Mouse (Mus musculus) monocyte, adult 2 months (primary cell): ENCODE results near the gene Lama5.
"Not testable (repeated sequence)": the region's sequence is repeated elsewhere in the genome, so short reads cannot be mapped to it uniquely, and the experiment has no call there.

ENCODE experiments used
- DNase-seq, 2 experiments: peaks; one replicate each; pipeline ENCODE4 v3.0.0; 2022; ENCODE audit warnings: low spot score in 2 of 2, low read depth in 1 of 2

Gene Lama5

GRCm38 (mm10) chr2:180200681-180201080 is 25.0 kb downstream of the Lama5 start:
- DNase-seq, result no peak

GRCm38 (mm10) chr2:180198782-180199181 is 26.9 kb downstream of the Lama5 start:
- no peak for DNase-seq

- no peak for DNase-seq
Observed at GRCm38 (mm10) chr2:180197323-180198037, 28.2 kb downstream of the Lama5 start.

- DNase-seq, result peak in 1 of 2 experiments; percentile 14
Observed at GRCm38 (mm10) chr2:180196610-180197322, 28.9 kb downstream of the Lama5 start.

- DNase-seq, result no peak
Observed at GRCm38 (mm10) chr2:180187362-180187761, 38.3 kb downstream of the Lama5 start.

GRCm38 (mm10) chr2:180185686-180186085 is 40.0 kb downstream of the Lama5 start:
- DNase-seq, result no peak

- no peak for DNase-seq
Observed at GRCm38 (mm10) chr2:180184752-180185109, 40.9 kb downstream of the Lama5 start.

- DNase-seq, result no peak
Observed at GRCm38 (mm10) chr2:180184011-180184751, 41.5 kb downstream of the Lama5 start.

GRCm38 (mm10) chr2:180181542-180181941 is 44.1 kb downstream of the Lama5 start:
- no peak for DNase-seq

- no peak for DNase-seq
Observed at GRCm38 (mm10) chr2:180175725-180176124, 49.9 kb downstream of the Lama5 start.

GRCm38 (mm10) chr2:180174121-180174520 is 51.5 kb downstream of the Lama5 start:
- DNase-seq, result no peak

GRCm38 (mm10) chr2:180173711-180174110 is 51.9 kb downstream of the Lama5 start:
- DNase-seq, result not testable (repeated sequence)

GRCm38 (mm10) chr2:180173163-180173562 is 52.5 kb downstream of the Lama5 start:
- DNase-seq, result no peak

GRCm38 (mm10) chr2:180172152-180172551 is 53.5 kb downstream of the Lama5 start:
- no peak for DNase-seq

- peak in 1 of 2 experiments; percentile 2 for DNase-seq
Observed at GRCm38 (mm10) chr2:180171522-180172070, 54.1 kb downstream of the Lama5 start.

GRCm38 (mm10) chr2:180170806-180171521 is 54.7 kb downstream of the Lama5 start, which contains the start of gene Adrm1:
Gene Adrm1 (plus strand): TSS chr2:180171485.
- DNase-seq, result peak; percentile 94 to 96

- DNase-seq, result no peak
Observed at GRCm38 (mm10) chr2:180170151-180170805, 55.4 kb downstream of the Lama5 start.

- DNase-seq, result no peak
Observed at GRCm38 (mm10) chr2:180166869-180167268, 58.8 kb downstream of the Lama5 start.

- no peak for DNase-seq
Observed at GRCm38 (mm10) chr2:180165855-180166254, 59.8 kb downstream of the Lama5 start.

GRCm38 (mm10) chr2:180158627-180159026 is 67.0 kb downstream of the Lama5 start:
- no peak for DNase-seq
